ENCODE assay signal across 8 mouse cellular contexts in genomic region chr7:141476226-141476980, GRCm38 (mm10). TPM values are rescaled to one million over a fixed set of nuclear protein-coding genes. Genes with fewer than 3 reads are reported as not detected.
DNase-seq lines count a peak whose midpoint lies in the region; ATAC-seq and TF ChIP-seq lines count a peak whose summit lies in the region.

No protein-coding gene starts in this region.

- WGBS in spleen, adult 2 months, result 13% methylated on average over 14 of the region's 17 CpGs
- WGBS in intestine, postnatal 0 days, result 1% methylated on average over 17 of the region's 17 CpGs
- WGBS in lung, adult 2 months, result 0% methylated on average over 17 of the region's 17 CpGs
- 6% methylated on average over 16 of the region's 17 CpGs for WGBS in neural tube, embryonic 14.5 days

- H3K36me3 ChIP-seq in spleen, adult 2 months (ENCODE audit: control insufficient read depth, insufficient read depth, low read length), result peaks cover 3% of the 10 kb centered on the region
- H3K36me3 ChIP-seq in intestine, postnatal 0 days (ENCODE audit: control insufficient read depth, insufficient read depth), result peaks cover 10% of the 10 kb centered on the region
- H3K36me3 ChIP-seq in neural tube, embryonic 14.5 days (ENCODE audit: control insufficient read depth, insufficient read depth, low read length), result peaks cover 1% of the 10 kb centered on the region; the same call in 1 of the 2 replicates

- ATAC-seq in granulocyte monocyte progenitor cell, adult 5-6 weeks (replicated peaks; ENCODE audit: poor library complexity, severe bottlenecking), result peak; percentile 53
- peak; percentile 51 for ATAC-seq in intestine, postnatal 0 days
- ATAC-seq in neural tube, embryonic 14.5 days (ENCODE audit: low read depth), result no peak; the same call in 1 of the 2 replicates

- peak overlapping the region; percentile 59; the same call in 1 of the 2 replicates for H3K9ac ChIP-seq in intestine, postnatal 0 days (ENCODE audit: low read depth, low read length)
- no peak overlapping the region for H3K9ac ChIP-seq in neural tube, embryonic 14.5 days (replicated peaks; ENCODE audit: low read depth, low read length)

- no peaks in the 10 kb centered on the region for H3K9me3 ChIP-seq in intestine, postnatal 0 days (ENCODE audit: control insufficient read depth)
- H3K9me3 ChIP-seq in neural tube, embryonic 14.5 days (ENCODE audit: control insufficient read depth, low read length), result no peaks in the 10 kb centered on the region

- peaks cover 16% of the 10 kb centered on the region for H3K4me1 ChIP-seq in spleen, adult 2 months (ENCODE audit: control insufficient read depth, insufficient read depth, insufficient read length)
- H3K4me1 ChIP-seq in brown adipose tissue, adult 24 weeks (ENCODE audit: control insufficient read depth, insufficient read depth, insufficient read length, low read length), result peaks cover 12% of the 10 kb centered on the region; the same call in 1 of the 2 replicates
- peaks cover 10% of the 10 kb centered on the region; the same call in 1 of the 2 replicates for H3K4me1 ChIP-seq in intestine, postnatal 0 days (replicated peaks; ENCODE audit: control insufficient read depth, insufficient read depth, low read length)
- H3K4me1 ChIP-seq in lung, adult 2 months (ENCODE audit: control insufficient read depth, insufficient read depth, low read length), result peaks cover 21% of the 10 kb centered on the region
- peaks cover 23% of the 10 kb centered on the region for H3K4me1 ChIP-seq in neural tube, embryonic 14.5 days (ENCODE audit: control insufficient read depth, insufficient read depth, low read length)

- DNase-seq in spleen, adult 2 months (ENCODE audit: low read depth in 1 of 2, low spot score in 2 of 2), result peak in 1 of 2 experiments; percentile 54
- no peak for DNase-seq in spleen, adult 12 weeks (ENCODE audit: low spot score)
- DNase-seq in lung, adult 2 months, result peak; percentile 92
- no peak for DNase-seq in layer of hippocampus, postnatal 36 days

- H3K27ac ChIP-seq in spleen, adult 2 months (ENCODE audit: insufficient read depth, low read length), result peak overlapping the region; percentile 91
- H3K27ac ChIP-seq in brown adipose tissue, adult 24 weeks (replicated peaks; ENCODE audit: low read depth, low read length), result peak overlapping the region; percentile 100
- H3K27ac ChIP-seq in intestine, postnatal 0 days (ENCODE audit: low read depth, low read length), result peak overlapping the region; percentile 87
- peak overlapping the region; percentile 23; the same call in 1 of the 2 replicates for H3K27ac ChIP-seq in neural tube, embryonic 14.5 days (ENCODE audit: low read depth, low read length)

- peak overlapping the region; percentile 98 for H3K4me2 ChIP-seq in intestine, postnatal 0 days (replicated peaks; ENCODE audit: low read depth)
- peak overlapping the region; percentile 88 for H3K4me2 ChIP-seq in neural tube, embryonic 14.5 days (ENCODE audit: low read depth, low read length)

- TF ChIP-seq POLR2A in spleen, adult 2 months (IDR thresholded peaks at IDR 0.05; ENCODE audit: low read depth, low read length), result no peak
- peak; percentile 51 for TF ChIP-seq POLR2A in lung, adult 2 months (IDR thresholded peaks at IDR 0.05; ENCODE audit: borderline replicate concordance, extremely low read depth, low read depth, low read length)

- TF ChIP-seq CTCF in spleen, adult 2 months (IDR thresholded peaks at IDR 0.05; ENCODE audit: extremely low read depth, insufficient read depth, insufficient read length, insufficient replicate concordance), result no peak
- peak; percentile 60 for TF ChIP-seq CTCF in intestine, postnatal 0 days (IDR thresholded peaks at IDR 0.05; ENCODE audit: low read depth)
- TF ChIP-seq CTCF in lung, adult 2 months (IDR thresholded peaks at IDR 0.05; ENCODE audit: insufficient read depth, low read length), result no peak

- peak overlapping the region; percentile 74 for H3K4me3 ChIP-seq in spleen, adult 2 months (ENCODE audit: extremely low read depth, insufficient read depth, insufficient read length)
- H3K4me3 ChIP-seq in brown adipose tissue, adult 24 weeks (ENCODE audit: insufficient read depth, low read depth, low read length), result peak overlapping the region; percentile 92
- peak overlapping the region; percentile 62 for H3K4me3 ChIP-seq in intestine, postnatal 0 days (ENCODE audit: low read depth, low read length)
- H3K4me3 ChIP-seq in lung, adult 2 months (replicated peaks; ENCODE audit: extremely low read depth, low read depth, low read length), result peak overlapping the region; percentile 66
- H3K4me3 ChIP-seq in neural tube, embryonic 14.5 days (ENCODE audit: low read depth, low read length), result peak overlapping the region; percentile 68; the same call in 1 of the 2 replicates

- H3K27me3 ChIP-seq in spleen, adult 2 months (ENCODE audit: control insufficient read depth, insufficient read depth, low read length), result peaks cover 7% of the 10 kb centered on the region; the same call in 1 of the 2 replicates
- H3K27me3 ChIP-seq in intestine, postnatal 0 days (replicated peaks; ENCODE audit: control insufficient read depth, insufficient read depth, low read length), result no peaks in the 10 kb centered on the region
- no peaks in the 10 kb centered on the region for H3K27me3 ChIP-seq in neural tube, embryonic 14.5 days (ENCODE audit: control insufficient read depth, insufficient read depth, low read length)

RNA-seq across cellular contexts. Expression of gene Tspan4, which starts 1.4 kb away (rescaled TPM):
- 97.6 and 109 TPM in 2 replicates for polyA plus RNA-seq in spleen, adult 2 months (2012; rRNA removed)
- 39.6 and 74.6 TPM in 2 replicates for polyA plus RNA-seq in brown adipose tissue, adult 24 weeks (2012; ENCODE audit: insufficient read depth, insufficient read length, missing spikeins)
- 50.4 and 53.8 TPM in 2 replicates for total RNA-seq in granulocyte monocyte progenitor cell, adult 5-6 weeks (2014; fragmentation: Nextera tagmentation)
- total RNA-seq in granulocyte monocyte progenitor cell, adult 5-6 weeks (2017), result 42.6 and 44.9 TPM in 2 replicates
- polyA plus RNA-seq in intestine, postnatal 0 days (2015; fragmentation: Nextera tagmentation; extraction: Ambion mirVana), result 39.7 and 40.1 TPM in 2 replicates
- polyA plus RNA-seq in lung, adult 2 months (2012; rRNA removed), result 91.1 and 150 TPM in 2 replicates
- 55.7 and 63.3 TPM in 2 replicates for polyA plus RNA-seq in neural tube, embryonic 14.5 days (2014; fragmentation: Nextera tagmentation; extraction: Ambion mirVana)
- 10 to 100 TPM; 13.1 to 13.7 TPM for total RNA-seq in layer of hippocampus, postnatal 36 days (2021)

RNA-seq across cellular contexts. Expression of gene Polr2l, which starts 1.5 kb away (rescaled TPM):
- polyA plus RNA-seq in spleen, adult 2 months (2012; rRNA removed), result 20.5 and 23.5 TPM in 2 replicates
- polyA plus RNA-seq in brown adipose tissue, adult 24 weeks (2012; ENCODE audit: insufficient read depth, insufficient read length, missing spikeins), result 28.8 and 36.4 TPM in 2 replicates
- total RNA-seq in granulocyte monocyte progenitor cell, adult 5-6 weeks (2014; fragmentation: Nextera tagmentation), result 36.4 and 59.6 TPM in 2 replicates
- total RNA-seq in granulocyte monocyte progenitor cell, adult 5-6 weeks (2017), result 40.9 and 43.5 TPM in 2 replicates
- 36.8 and 37.9 TPM in 2 replicates for polyA plus RNA-seq in intestine, postnatal 0 days (2015; fragmentation: Nextera tagmentation; extraction: Ambion mirVana)
- polyA plus RNA-seq in lung, adult 2 months (2012; rRNA removed), result 29.0 and 30.9 TPM in 2 replicates
- 74.0 and 87.3 TPM in 2 replicates for polyA plus RNA-seq in neural tube, embryonic 14.5 days (2014; fragmentation: Nextera tagmentation; extraction: Ambion mirVana)
- total RNA-seq in layer of hippocampus, postnatal 36 days (2021), result 10 to 100 TPM; 42.8 to 44.9 TPM

RNA-seq across cellular contexts. Expression of gene Cd151, which starts 9.2 kb away (rescaled TPM):
- 89.5 and 114 TPM in 2 replicates for polyA plus RNA-seq in spleen, adult 2 months (2012; rRNA removed)
- 223 and 257 TPM in 2 replicates for polyA plus RNA-seq in brown adipose tissue, adult 24 weeks (2012; ENCODE audit: insufficient read depth, insufficient read length, missing spikeins)
- 19.2 and 20.0 TPM in 2 replicates for total RNA-seq in granulocyte monocyte progenitor cell, adult 5-6 weeks (2014; fragmentation: Nextera tagmentation)
- total RNA-seq in granulocyte monocyte progenitor cell, adult 5-6 weeks (2017), result 18.4 and 20.4 TPM in 2 replicates
- polyA plus RNA-seq in intestine, postnatal 0 days (2015; fragmentation: Nextera tagmentation; extraction: Ambion mirVana), result 27.6 and 29.3 TPM in 2 replicates
- 537 and 555 TPM in 2 replicates for polyA plus RNA-seq in lung, adult 2 months (2012; rRNA removed)
- 43.3 and 49.6 TPM in 2 replicates for polyA plus RNA-seq in neural tube, embryonic 14.5 days (2014; fragmentation: Nextera tagmentation; extraction: Ambion mirVana)
- total RNA-seq in layer of hippocampus, postnatal 36 days (2021), result 10 to 100 TPM; 21.4 to 21.5 TPM

RNA-seq across cellular contexts. Expression of gene Cracr2b, which starts 15.5 kb away (rescaled TPM):
- polyA plus RNA-seq in spleen, adult 2 months (2012; rRNA removed), result 14.4 and 17.7 TPM in 2 replicates
- 9.8 and 11.8 TPM in 2 replicates for polyA plus RNA-seq in brown adipose tissue, adult 24 weeks (2012; ENCODE audit: insufficient read depth, insufficient read length, missing spikeins)
- total RNA-seq in granulocyte monocyte progenitor cell, adult 5-6 weeks (2014; fragmentation: Nextera tagmentation), result 15.8 and 21.3 TPM in 2 replicates
- 14.9 and 15.8 TPM in 2 replicates for total RNA-seq in granulocyte monocyte progenitor cell, adult 5-6 weeks (2017)
- polyA plus RNA-seq in intestine, postnatal 0 days (2015; fragmentation: Nextera tagmentation; extraction: Ambion mirVana), result 12.6 and 12.7 TPM in 2 replicates
- 177 and 239 TPM in 2 replicates for polyA plus RNA-seq in lung, adult 2 months (2012; rRNA removed)
- 3.6 and 6.6 TPM in 2 replicates for polyA plus RNA-seq in neural tube, embryonic 14.5 days (2014; fragmentation: Nextera tagmentation; extraction: Ambion mirVana)
- 1 to 10 TPM; 3.9 to 6.0 TPM for total RNA-seq in layer of hippocampus, postnatal 36 days (2021)

RNA-seq across cellular contexts. Expression of gene Pnpla2, which starts 21.4 kb away (rescaled TPM):
- 87.3 and 106 TPM in 2 replicates for polyA plus RNA-seq in spleen, adult 2 months (2012; rRNA removed)
- 2,152 and 2,404 TPM in 2 replicates for polyA plus RNA-seq in brown adipose tissue, adult 24 weeks (2012; ENCODE audit: insufficient read depth, insufficient read length, missing spikeins)
- 93.9 and 97.0 TPM in 2 replicates for total RNA-seq in granulocyte monocyte progenitor cell, adult 5-6 weeks (2014; fragmentation: Nextera tagmentation)
- 19.0 and 35.1 TPM in 2 replicates for total RNA-seq in granulocyte monocyte progenitor cell, adult 5-6 weeks (2017)
- 75.5 and 79.4 TPM in 2 replicates for polyA plus RNA-seq in intestine, postnatal 0 days (2015; fragmentation: Nextera tagmentation; extraction: Ambion mirVana)
- polyA plus RNA-seq in lung, adult 2 months (2012; rRNA removed), result 289 and 356 TPM in 2 replicates
- 14.0 and 14.7 TPM in 2 replicates for polyA plus RNA-seq in neural tube, embryonic 14.5 days (2014; fragmentation: Nextera tagmentation; extraction: Ambion mirVana)
- total RNA-seq in layer of hippocampus, postnatal 36 days (2021), result 10 to 100 TPM; 17.7 to 27.0 TPM

Comparison
In these comparisons a context has a peak if more than half of its experiments do, and no peak if none do; other contexts are left out.
1. H3K27ac ChIP-seq: peak in every context shown above with its lines; median percentile 100 in brown adipose tissue, adult 24 weeks; 91 in spleen, adult 2 months; 87 in intestine, postnatal 0 days; 23 in neural tube, embryonic 14.5 days.